Mouse (Mus musculus) embryonic facial prominence, embryonic 10.5 days (tissue): ENCODE results near the gene Igf2bp3. TPM values are rescaled to one million over a fixed set of nuclear protein-coding genes. Genes with fewer than 3 reads are reported as not detected.

Experiments
- DNase-seq: peaks from one replicate; pipeline ENCODE4 v3.0.0-alpha.2; 2017; ENCODE audit warnings: low spot score
- H3K27ac ChIP-seq: fragments of 300-500 bp; sonication (generic); replicated peaks from 2 replicates; pipeline ENCODE4 v1.5.1; 2016; ENCODE audit warnings: mild to moderate bottlenecking
- H3K27me3 ChIP-seq: fragments of 300-500 bp; sonication (generic); replicated peaks from 2 replicates; pipeline ENCODE4 v1.6.1; 2016; ENCODE audit warnings: low read depth, mild to moderate bottlenecking; ENCODE audit not compliant: poor library complexity, severe bottlenecking
- H3K36me3 ChIP-seq: fragments of 300-500 bp; sonication (generic); replicated peaks from 2 replicates; pipeline ENCODE4 v1.6.1; 2016; ENCODE audit warnings: mild to moderate bottlenecking, moderate library complexity
- H3K4me1 ChIP-seq: fragments of 300-500 bp; sonication (generic); 2 replicates; pipeline ENCODE4 v1.6.1; 2016
- H3K4me3 ChIP-seq: fragments of 300-500 bp; sonication (generic); 2 replicates; pipeline ENCODE4 v1.5.1; 2016; ENCODE audit warnings: mild to moderate bottlenecking, moderate library complexity
- H3K9me3 ChIP-seq: fragments of 300-500 bp; sonication (generic); 2 replicates; pipeline ENCODE4 v1.6.1; 2016; ENCODE audit warnings: mild to moderate bottlenecking
- WGBS: fragments of 180-500 bp; shearing (Covaris S2); methylation state at CpG from one replicate; pipeline ENCODE4 v1.1.7; 2016; 5-methylcytosine and 5-hydroxymethylcytosine counted together
- polyA plus RNA-seq: library from polyadenylated mRNA; unstranded; fragments of >200 nt; fragmentation: Nextera tagmentation; extraction: Ambion mirVana; gene quantifications from 2 replicates; pipeline ENCODE4 v1.2.1, GENCODE M21; 2016

Gene Igf2bp3
- polyA plus RNA-seq, 1 experiment from 2014 or later, result 159 TPM

GRCm38 (mm10) chr6:49142428-49142827 lies 72.3 kb downstream of the Igf2bp3 start:
- peaks cover 32% of the 10 kb centered on the region for H3K4me1 ChIP-seq
- H3K27ac ChIP-seq, result no peak overlapping the region
- no peaks in the 10 kb centered on the region for H3K9me3 ChIP-seq
- H3K36me3 ChIP-seq, result peaks cover 27% of the 10 kb centered on the region
- DNase-seq, result no peak
- no peak overlapping the region for H3K4me3 ChIP-seq
- H3K27me3 ChIP-seq, result no peaks in the 10 kb centered on the region
- 90% methylated on average over 9 of the region's 9 CpGs for WGBS

GRCm38 (mm10) chr6:49141125-49141524 lies 73.6 kb downstream of the Igf2bp3 start:
- Histone ChIP-seq H3K4me1 (peaks cover 32% of the 10 kb centered on the region), H3K9me3 (no peaks in the 10 kb centered on the region), H3K36me3 (peaks cover 24% of the 10 kb centered on the region), H3K4me3 (no peak overlapping the region), H3K27ac (no peak overlapping the region), H3K27me3 (no peaks in the 10 kb centered on the region)
- no peak for DNase-seq
- 86% methylated on average over 5 of the region's 5 CpGs for WGBS

GRCm38 (mm10) chr6:49138159-49139051 lies 76.4 kb downstream of the Igf2bp3 start:
- Histone ChIP-seq H3K4me1 (peaks cover 17% of the 10 kb centered on the region), H3K9me3 (no peaks in the 10 kb centered on the region), H3K36me3 (peaks cover 29% of the 10 kb centered on the region), H3K27me3 (no peaks in the 10 kb centered on the region), H3K4me3 (no peak overlapping the region), H3K27ac (no peak overlapping the region)
- DNase-seq, result no peak
- WGBS, result 86% methylated on average over 17 of the region's 17 CpGs

- Histone ChIP-seq H3K4me1 (peaks cover 21% of the 10 kb centered on the region), H3K9me3 (no peaks in the 10 kb centered on the region), H3K27ac (no peak overlapping the region), H3K4me3 (no peak overlapping the region), H3K36me3 (peaks cover 39% of the 10 kb centered on the region), H3K27me3 (no peaks in the 10 kb centered on the region)
- no peak for DNase-seq
- WGBS, result 83% methylated on average over 5 of the region's 5 CpGs
Observed at GRCm38 (mm10) chr6:49136739-49137138, 78.0 kb downstream of the Igf2bp3 start.

- H3K27me3 ChIP-seq, result no peaks in the 10 kb centered on the region
- peaks cover 54% of the 10 kb centered on the region for H3K36me3 ChIP-seq
- H3K9me3 ChIP-seq, result no peaks in the 10 kb centered on the region
- 54% methylated on average over 6 of the region's 6 CpGs for WGBS
- no peak for DNase-seq
- no peak overlapping the region for H3K27ac ChIP-seq
- H3K4me1 ChIP-seq, result peaks cover 14% of the 10 kb centered on the region
- H3K4me3 ChIP-seq, result no peak overlapping the region
Observed at GRCm38 (mm10) chr6:49132352-49133090, 82.2 kb downstream of the Igf2bp3 start.

GRCm38 (mm10) chr6:49131855-49132254 lies 82.9 kb downstream of the Igf2bp3 start:
- DNase-seq, result no peak
- H3K27me3 ChIP-seq, result no peaks in the 10 kb centered on the region
- H3K27ac ChIP-seq, result no peak overlapping the region
- peaks cover 59% of the 10 kb centered on the region for H3K36me3 ChIP-seq
- peaks cover 14% of the 10 kb centered on the region for H3K4me1 ChIP-seq
- no peak overlapping the region for H3K4me3 ChIP-seq
- no peaks in the 10 kb centered on the region for H3K9me3 ChIP-seq
- 79% methylated on average over 9 of the region's 9 CpGs for WGBS

- no peak for DNase-seq
- Histone ChIP-seq H3K4me1 (peaks cover 9% of the 10 kb centered on the region), H3K27me3 (no peaks in the 10 kb centered on the region), H3K4me3 (no peak overlapping the region), H3K27ac (no peak overlapping the region), H3K9me3 (no peaks in the 10 kb centered on the region), H3K36me3 (peaks cover 74% of the 10 kb centered on the region)
Observed at GRCm38 (mm10) chr6:49130328-49130727, 84.4 kb downstream of the Igf2bp3 start.

GRCm38 (mm10) chr6:49120370-49120769 lies 94.4 kb downstream of the Igf2bp3 start:
- WGBS, result 89% methylated on average over 3 of the region's 3 CpGs
- no peak overlapping the region for H3K27ac ChIP-seq
- H3K27me3 ChIP-seq, result no peaks in the 10 kb centered on the region
- no peaks in the 10 kb centered on the region for H3K4me1 ChIP-seq
- peaks cover 85% of the 10 kb centered on the region for H3K36me3 ChIP-seq
- no peak for DNase-seq
- no peaks in the 10 kb centered on the region for H3K9me3 ChIP-seq
- H3K4me3 ChIP-seq, result no peak overlapping the region

GRCm38 (mm10) chr6:49119462-49120135 lies 95.2 kb downstream of the Igf2bp3 start:
- DNase-seq, result no peak
- WGBS, result 87% methylated on average over 1 of the region's 1 CpGs
- no peak overlapping the region for H3K4me3 ChIP-seq
- peaks cover 87% of the 10 kb centered on the region for H3K36me3 ChIP-seq
- H3K27ac ChIP-seq, result no peak overlapping the region
- no peaks in the 10 kb centered on the region for H3K9me3 ChIP-seq
- no peaks in the 10 kb centered on the region for H3K4me1 ChIP-seq
- no peaks in the 10 kb centered on the region for H3K27me3 ChIP-seq

- no peaks in the 10 kb centered on the region for H3K9me3 ChIP-seq
- H3K4me3 ChIP-seq, result no peak overlapping the region
- H3K27ac ChIP-seq, result no peak overlapping the region
- 85% methylated on average over 8 of the region's 8 CpGs for WGBS
- DNase-seq, result no peak
- H3K27me3 ChIP-seq, result no peaks in the 10 kb centered on the region
- peaks cover 88% of the 10 kb centered on the region for H3K36me3 ChIP-seq
- no peaks in the 10 kb centered on the region for H3K4me1 ChIP-seq
Observed at GRCm38 (mm10) chr6:49118446-49118845, 96.3 kb downstream of the Igf2bp3 start.

- peaks cover 91% of the 10 kb centered on the region for H3K36me3 ChIP-seq
- WGBS, result 94% methylated on average over 8 of the region's 8 CpGs
- DNase-seq, result no peak
- no peaks in the 10 kb centered on the region for H3K9me3 ChIP-seq
- no peak overlapping the region for H3K4me3 ChIP-seq
- no peak overlapping the region for H3K27ac ChIP-seq
- no peaks in the 10 kb centered on the region for H3K27me3 ChIP-seq
- no peaks in the 10 kb centered on the region for H3K4me1 ChIP-seq
Observed at GRCm38 (mm10) chr6:49116241-49116640, 98.5 kb downstream of the Igf2bp3 start.

- Histone ChIP-seq H3K27me3 (no peaks in the 10 kb centered on the region), H3K36me3 (peaks cover 92% of the 10 kb centered on the region), H3K9me3 (no peaks in the 10 kb centered on the region), H3K27ac (no peak overlapping the region), H3K4me3 (no peak overlapping the region), H3K4me1 (no peaks in the 10 kb centered on the region)
- 83% methylated on average over 5 of the region's 5 CpGs for WGBS
- no peak for DNase-seq
Observed at GRCm38 (mm10) chr6:49115550-49115949, 99.2 kb downstream of the Igf2bp3 start.
